Mouse (Mus musculus) heart, postnatal 0 days (tissue): Measurements from ENCODE around the gene Plpp3.

Experiments
- CTCF ChIP-seq: IDR thresholded peaks from 2 replicates; pipeline ENCODE4 v1.5.1; 2016; ENCODE audit warnings: antibody characterized with exemption, control low read depth, low read depth
- EP300 ChIP-seq: IDR thresholded peaks from 2 replicates; pipeline ENCODE4 v1.6.1; 2016; ENCODE audit warnings: antibody characterized with exemption, low read depth

GRCm38 (mm10) chr4:105206995-105207394 is 49.8 kb downstream of the Plpp3 start:
- TF ChIP-seq CTCF (no peak), EP300 (no peak)
